Mouse (Mus musculus) brain, embryonic 14.5 days (tissue): ENCODE measurements around the gene Plxna4.

Experiments
- CTCF ChIP-seq: fragments of 200-500 bp; IDR thresholded peaks from 2 replicates; pipeline ENCODE4 v1.5.1; 2012; ENCODE audit warnings: inconsistent platforms, mild to moderate bottlenecking, moderate library complexity, borderline replicate concordance; ENCODE audit not compliant: insufficient read depth, insufficient read length; ENCODE audit errors: extremely low read depth
- POLR2A ChIP-seq: fragments of 200-500 bp; IDR thresholded peaks from 2 replicates; pipeline ENCODE4 v1.6.1; 2012; ENCODE audit warnings: mild to moderate bottlenecking, inconsistent platforms, borderline replicate concordance; ENCODE audit not compliant: poor library complexity, insufficient read depth, insufficient read length, severe bottlenecking; ENCODE audit errors: extremely low read depth

DNA sequence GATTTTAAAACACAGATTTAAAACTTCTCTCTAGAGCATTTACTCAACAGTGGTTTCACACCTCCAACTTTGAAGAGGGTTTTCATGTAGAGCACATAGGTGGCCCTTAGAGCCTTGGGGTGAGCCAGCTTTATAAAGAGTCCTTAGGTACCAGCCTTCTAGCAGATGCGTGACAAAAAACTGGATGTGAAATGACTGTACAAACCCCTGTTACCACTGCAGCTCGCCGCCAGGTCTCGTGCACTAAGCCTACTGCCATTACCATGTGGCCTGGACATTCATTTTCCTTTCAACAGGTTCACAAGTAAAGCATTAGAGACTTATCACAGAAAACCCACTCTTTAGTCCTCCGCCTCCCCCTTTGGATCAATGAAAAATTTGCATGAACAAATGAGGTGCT lies 261.6 kb downstream of the Plxna4 start:
- TF ChIP-seq POLR2A (no peak), CTCF (no peak)
